Mouse (Mus musculus): Measurements from ENCODE around the gene Tmem108.

The Tmem108 gene

GRCm38 (mm10) chr9:103761647-103762084 is at the start of gene Tmem108:
TSS of gene Tmem108 (minus strand) at chr9:103761837.
- peak; percentile 30 for DNase-seq (ENCODE audit: low spot score)

- DNase-seq (ENCODE audit: low spot score) = no peak
These were observed 27.4 kb upstream of the Tmem108 start for GRCm38 (mm10) chr9:103789029-103789428.

GRCm38 (mm10) chr9:103784156-103784555 is 22.5 kb upstream of the Tmem108 start:
- no peak for DNase-seq (ENCODE audit: low spot score)

GRCm38 (mm10) chr9:103783276-103783675 is 21.6 kb upstream of the Tmem108 start:
- DNase-seq (ENCODE audit: low spot score) = no peak

GRCm38 (mm10) chr9:103782306-103782705 is 20.7 kb upstream of the Tmem108 start:
- no peak for DNase-seq (ENCODE audit: low spot score)

- DNase-seq (ENCODE audit: low spot score) = no peak
These were observed 19.8 kb upstream of the Tmem108 start for GRCm38 (mm10) chr9:103781407-103781806.

- DNase-seq (ENCODE audit: low spot score) = no peak
These were observed 19.0 kb upstream of the Tmem108 start for GRCm38 (mm10) chr9:103780598-103780997.

- no peak for DNase-seq (ENCODE audit: low spot score)
These were observed 16.5 kb upstream of the Tmem108 start for GRCm38 (mm10) chr9:103778185-103778584.

- DNase-seq (ENCODE audit: low spot score) = no peak
These were observed 476 bp downstream of the Tmem108 start for GRCm38 (mm10) chr9:103761151-103761571.

- DNase-seq (ENCODE audit: low spot score) = no peak
These were observed 1.3 kb downstream of the Tmem108 start for GRCm38 (mm10) chr9:103760356-103760755.

GRCm38 (mm10) chr9:103759829-103760228 is 1.8 kb downstream of the Tmem108 start:
- no peak for DNase-seq (ENCODE audit: low spot score)

- peak; percentile 18 for DNase-seq (ENCODE audit: low spot score)
These were observed 2.5 kb downstream of the Tmem108 start for GRCm38 (mm10) chr9:103758930-103759695.

GRCm38 (mm10) chr9:103758246-103758645 is 3.4 kb downstream of the Tmem108 start:
- DNase-seq (ENCODE audit: low spot score) = no peak

- DNase-seq (ENCODE audit: low spot score) = no peak
These were observed 9.0 kb downstream of the Tmem108 start for GRCm38 (mm10) chr9:103752618-103753017.

- DNase-seq (ENCODE audit: low spot score) = no peak
These were observed 10.1 kb downstream of the Tmem108 start for GRCm38 (mm10) chr9:103751568-103751967.

GRCm38 (mm10) chr9:103750491-103750890 is 11.1 kb downstream of the Tmem108 start:
- DNase-seq (ENCODE audit: low spot score) = no peak

GRCm38 (mm10) chr9:103746598-103746997 is 15.0 kb downstream of the Tmem108 start:
- no peak for DNase-seq (ENCODE audit: low spot score)

GRCm38 (mm10) chr9:103740145-103740544 is 21.5 kb downstream of the Tmem108 start:
- no peak for DNase-seq (ENCODE audit: low spot score)

GRCm38 (mm10) chr9:103739062-103739461 is 22.6 kb downstream of the Tmem108 start:
- DNase-seq (ENCODE audit: low spot score) = no peak

GRCm38 (mm10) chr9:103729716-103730115 is 31.9 kb downstream of the Tmem108 start:
- no peak for DNase-seq (ENCODE audit: low spot score)

GRCm38 (mm10) chr9:103726751-103727462 is 34.7 kb downstream of the Tmem108 start:
- DNase-seq (ENCODE audit: low spot score) = no peak

- no peak for DNase-seq (ENCODE audit: low spot score)
These were observed 36.1 kb downstream of the Tmem108 start for GRCm38 (mm10) chr9:103725497-103725896.

GRCm38 (mm10) chr9:103721486-103721885 is 40.2 kb downstream of the Tmem108 start:
- DNase-seq (ENCODE audit: low spot score) = no peak

All from T-cell, adult 2 months (primary cell).